Mouse (Mus musculus): ENCODE measurements around the gene Nlrp4e. TPM values are rescaled to one million over a fixed set of nuclear protein-coding genes. Genes with fewer than 3 reads are reported as not detected.
"Not testable (repeated sequence)": the region's sequence is repeated elsewhere in the genome, so short reads cannot be mapped to it uniquely, and the experiment has no call there.

Gene Nlrp4e
- not detected for total RNA-seq (2021)
- long read RNA-seq, experiment 1 = 0 reads
- long read RNA-seq, experiment 2, partial matches to known transcripts = 0 of 5 reads
- long read RNA-seq, experiment 2, other reads (novel, unspliced or antisense) = 5 of 5 reads

GRCm38 (mm10) chr7:23300892-23301291, at the start of gene Nlrp4e:
TSS of gene Nlrp4e (plus strand) at chr7:23301192.
- DNase-seq = not testable (repeated sequence)

DNA sequence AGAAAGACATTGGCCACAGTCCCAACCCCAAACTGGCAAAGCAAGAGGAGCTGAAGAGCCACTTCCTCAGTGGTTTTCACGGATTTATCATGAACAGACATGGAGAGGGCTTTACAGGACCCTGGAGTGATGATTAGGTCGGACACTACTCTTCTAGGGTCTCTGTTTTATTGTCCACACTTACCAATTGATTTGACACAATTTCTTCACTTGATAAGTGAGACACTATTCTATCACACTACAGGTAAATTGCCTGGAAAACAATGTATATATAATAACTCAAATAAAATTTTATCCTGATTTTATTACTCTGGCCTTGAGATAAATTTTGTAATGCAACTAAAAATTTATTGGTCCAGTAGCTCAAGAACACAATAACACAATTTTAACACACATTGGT, 49.4 kb upstream of the Nlrp4e start, which contains the start of gene Vmn1r166:
TSS of gene Vmn1r166 (minus strand) at position 101 of the 400 bp plus-strand sequence.
- DNase-seq = not testable (repeated sequence)

DNA sequence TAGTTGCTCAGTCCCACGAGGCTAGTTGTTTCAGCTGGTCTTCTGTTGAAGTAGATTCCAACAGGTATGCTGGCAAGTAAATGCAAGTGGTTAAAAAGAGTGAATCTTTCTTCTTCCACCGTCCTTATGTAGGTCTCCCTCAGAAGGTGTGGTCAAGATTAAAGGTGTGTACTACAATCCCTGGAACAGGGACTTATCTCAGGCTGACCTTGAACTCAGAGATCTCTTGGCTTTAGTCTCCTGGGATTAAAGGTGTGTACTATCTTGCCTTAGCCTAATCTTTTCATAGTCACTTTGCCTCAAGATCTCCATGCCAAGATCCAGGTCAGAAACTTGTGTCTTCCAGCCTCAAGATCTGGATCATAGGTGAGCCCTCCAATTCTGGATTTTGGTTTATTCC, 22.2 kb upstream of the Nlrp4e start, which contains the start of gene Gm6902:
TSS of gene Gm6902 (minus strand) at position 101 of the 400 bp plus-strand sequence.
- DNase-seq = not testable (repeated sequence)

- DNase-seq = not testable (repeated sequence)
Measured at GRCm38 (mm10) chr7:23358311-23358710, 57.3 kb downstream of the Nlrp4e start.

- no peak for DNase-seq
Measured at GRCm38 (mm10) chr7:23385589-23385988, 84.6 kb downstream of the Nlrp4e start, which contains the start of gene Nlrp5. TSS of gene Nlrp5 (plus strand) at chr7:23385889.

Small RNA genes within 50 kb of the gene (microRNA-seq; reads per million reads assigned to microRNA genes)
- gene Gm25196 = 0 reads per million in 2 experiments

Other genes with a start within 250 kb of the Nlrp4e start
- not detected for gene Vmn1r163, start 245.7 kb upstream of the Nlrp4e start, total RNA-seq (2021)
- gene Gm8720, start 233.7 kb upstream of the Nlrp4e start, total RNA-seq (2021) = not detected
- not detected for gene Gm10662, start 156.7 kb upstream of the Nlrp4e start, total RNA-seq (2021)
- gene Vmn1r165, start 83.9 kb upstream of the Nlrp4e start, total RNA-seq (2021) = not detected
- gene Vmn1r166, start 49.5 kb upstream of the Nlrp4e start, total RNA-seq (2021) = not detected
- not detected for gene Gm6902, start 22.3 kb upstream of the Nlrp4e start, total RNA-seq (2021)
- gene Nlrp5, start 84.7 kb downstream of the Nlrp4e start, total RNA-seq (2021) = not detected
- not detected for gene Vmn1r167, start 206.0 kb downstream of the Nlrp4e start, total RNA-seq (2021)
- gene Vmn1r168, start 238.5 kb downstream of the Nlrp4e start, total RNA-seq (2021) = not detected